In genomic region chr8:115650110-115650521, GRCm38 (mm10) we compare ENCODE assay signal across 9 mouse cellular contexts. TPM values are rescaled to one million over a fixed set of nuclear protein-coding genes. Genes with fewer than 3 reads are reported as not detected.
DNase-seq lines count a peak whose midpoint lies in the region; ATAC-seq lines count a peak whose summit lies in the region.
"Had no signal": no experiment of that assay in that cellular context is flagged by ENCODE, and none has a peak within 500 bp of the region (broad histone marks: within the 10 kb centered on the region; RNA-seq: fewer than 3 reads in every experiment).

No protein-coding gene starts in this region.

- intact Hi-C loops in heart, postnatal 36 days (cut with DNase I) = no loop called here

- H3K4me3 ChIP-seq in midbrain, embryonic 16.5 days (ENCODE audit: low read depth, low read length) = no peak overlapping the region
- H3K4me3 ChIP-seq: erythroblast, embryonic 14.5 days had no signal

- peak; percentile 52 for DNase-seq in layer of hippocampus, adult 11-12 months (ENCODE audit: low spot score)
- DNase-seq in layer of hippocampus, postnatal 25 days (ENCODE audit: extremely low spot score in 1 of 2, low spot score in 1 of 2) = no peak
- DNase-seq in frontal cortex, postnatal 14 days (ENCODE audit: low spot score in 2 of 2) = peak; percentile 5 to 37
- peak; percentile 18 to 22 for DNase-seq in heart, postnatal 36 days
- DNase-seq in ovary, postnatal 14 days (ENCODE audit: low spot score) = peak; percentile 2
- DNase-seq in natural killer cell, adult 2 months (ENCODE audit: low spot score in 2 of 2) = no peak
- no peak for DNase-seq in thymus, postnatal 10 days (ENCODE audit: low spot score in 2 of 2)

- H3K36me3 ChIP-seq in midbrain, embryonic 16.5 days (ENCODE audit: control insufficient read depth, insufficient read depth, low read length) = no peaks in the 10 kb centered on the region

- no peak overlapping the region for H3K4me2 ChIP-seq in midbrain, embryonic 16.5 days (ENCODE audit: low read length)

- no peaks in the 10 kb centered on the region for H3K9me3 ChIP-seq in midbrain, embryonic 16.5 days (replicated peaks; ENCODE audit: control insufficient read depth, low read length, poor library complexity, severe bottlenecking)

- H3K27me3 ChIP-seq in midbrain, embryonic 16.5 days (ENCODE audit: control insufficient read depth, insufficient read depth, low read depth, low read length) = no peaks in the 10 kb centered on the region

- 73% methylated on average over 3 of the region's 3 CpGs for WGBS in midbrain, embryonic 16.5 days

- ATAC-seq in midbrain, embryonic 16.5 days = no peak

- H3K9ac ChIP-seq in midbrain, embryonic 16.5 days (ENCODE audit: low read depth, low read length) = no peak overlapping the region

- H3K4me1 ChIP-seq in midbrain, embryonic 16.5 days (ENCODE audit: control insufficient read depth, insufficient read depth, low read length) = no peaks in the 10 kb centered on the region

- H3K27ac ChIP-seq in midbrain, embryonic 16.5 days (ENCODE audit: low read length) = no peak overlapping the region

RNA-seq across cellular contexts. Expression of gene Maf, which starts 57.5 kb away (rescaled TPM):
- total RNA-seq in layer of hippocampus, postnatal 25 days (2021) = 10 to 100 TPM; 19.2 to 19.6 TPM
- total RNA-seq in heart, postnatal 36 days (2021) = 1 to 10 TPM; 8.7 to 9.1 TPM
- 6.7 and 7.5 TPM in 2 replicates for polyA plus RNA-seq in midbrain, embryonic 16.5 days (2015; fragmentation: Nextera tagmentation; extraction: Ambion mirVana)

Comparison
In these comparisons a context has a peak if more than half of its experiments do, and no peak if none do; other contexts are left out.
1. DNase-seq: peak in layer of hippocampus, adult 11-12 months (single experiment), frontal cortex, postnatal 14 days (2 of 2), heart, postnatal 36 days (2 of 2) and ovary, postnatal 14 days (single experiment); none in layer of hippocampus, postnatal 25 days (0 of 2), natural killer cell, adult 2 months (0 of 2) and thymus, postnatal 10 days (0 of 2).